Mouse (Mus musculus): ENCODE data around the gene Tsn. TPM values are rescaled to one million over a fixed set of nuclear protein-coding genes. Genes with fewer than 3 reads are reported as not detected.

Gene Tsn
- polyA plus RNA-seq, 1 experiment from 2014 or later, result 368 TPM

DNA sequence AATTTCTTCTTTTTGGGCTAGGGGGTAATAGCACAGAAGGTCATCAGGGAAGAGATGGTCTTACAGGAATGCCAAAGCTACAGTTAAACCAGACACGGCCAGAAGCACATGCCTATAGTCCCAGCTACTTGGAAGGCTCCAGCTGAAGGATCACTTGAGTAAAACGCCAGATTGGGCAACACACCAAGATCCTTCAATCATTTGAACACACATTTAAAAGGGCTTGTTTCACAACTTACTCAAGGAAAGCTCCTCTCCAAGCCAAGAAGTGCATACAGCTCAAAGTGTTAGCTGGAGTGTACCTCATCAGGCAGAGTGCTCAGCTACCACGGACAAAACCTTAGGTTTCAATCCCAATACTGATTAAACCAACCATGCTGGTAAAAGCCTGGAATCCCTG lies 14.9 kb downstream of the Tsn start:
- no peaks in the 10 kb centered on the region for H3K4me1 ChIP-seq (replicated peaks)
- no peak overlapping the region for H3K27ac ChIP-seq
- 92% methylated on average over 3 of the region's 3 CpGs for WGBS
- no peaks in the 10 kb centered on the region for H3K9me3 ChIP-seq
- H3K27me3 ChIP-seq (ENCODE audit: insufficient read depth, poor library complexity, severe bottlenecking), result no peaks in the 10 kb centered on the region
- peaks cover 77% of the 10 kb centered on the region for H3K36me3 ChIP-seq
- no peak overlapping the region for H3K4me3 ChIP-seq
- no peak for DNase-seq (ENCODE audit: low spot score)

GRCm38 (mm10) chr1:118294826-118295225 lies 16.7 kb downstream of the Tsn start:
- Histone ChIP-seq H3K4me1 (replicated peaks) (no peaks in the 10 kb centered on the region), H3K4me3 (no peak overlapping the region), H3K9me3 (no peaks in the 10 kb centered on the region), H3K27me3 (ENCODE audit: insufficient read depth, poor library complexity, severe bottlenecking) (no peaks in the 10 kb centered on the region), H3K27ac (no peak overlapping the region), H3K36me3 (peaks cover 58% of the 10 kb centered on the region)
- 87% methylated on average over 5 of the region's 5 CpGs for WGBS
- DNase-seq (ENCODE audit: low spot score), result no peak

DNA sequence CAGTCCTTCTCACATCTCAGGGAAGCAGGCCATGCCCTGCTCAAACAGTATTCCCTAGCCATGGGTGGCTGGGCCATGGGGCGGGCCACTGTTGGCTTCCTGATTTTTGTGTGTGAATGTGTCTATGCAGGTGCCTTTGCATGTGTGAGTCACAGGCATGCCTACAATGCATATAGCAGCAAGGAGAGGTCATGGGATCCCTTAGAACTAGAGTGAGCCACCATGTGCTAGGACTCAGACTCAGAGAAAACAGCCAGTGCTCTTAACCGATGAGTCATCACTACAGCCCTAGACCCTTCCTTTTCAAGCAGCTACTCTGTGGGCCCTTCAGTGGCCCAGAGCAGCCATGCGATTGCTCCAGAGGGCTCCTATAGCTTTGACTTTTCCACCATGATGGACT lies 17.3 kb downstream of the Tsn start:
- Histone ChIP-seq H3K9me3 (no peaks in the 10 kb centered on the region), H3K4me1 (replicated peaks) (no peaks in the 10 kb centered on the region), H3K27ac (no peak overlapping the region), H3K4me3 (no peak overlapping the region), H3K27me3 (ENCODE audit: insufficient read depth, poor library complexity, severe bottlenecking) (no peaks in the 10 kb centered on the region), H3K36me3 (peaks cover 52% of the 10 kb centered on the region)
- no peak for DNase-seq (ENCODE audit: low spot score)
- WGBS, result 97% methylated on average over 3 of the region's 3 CpGs

DNA sequence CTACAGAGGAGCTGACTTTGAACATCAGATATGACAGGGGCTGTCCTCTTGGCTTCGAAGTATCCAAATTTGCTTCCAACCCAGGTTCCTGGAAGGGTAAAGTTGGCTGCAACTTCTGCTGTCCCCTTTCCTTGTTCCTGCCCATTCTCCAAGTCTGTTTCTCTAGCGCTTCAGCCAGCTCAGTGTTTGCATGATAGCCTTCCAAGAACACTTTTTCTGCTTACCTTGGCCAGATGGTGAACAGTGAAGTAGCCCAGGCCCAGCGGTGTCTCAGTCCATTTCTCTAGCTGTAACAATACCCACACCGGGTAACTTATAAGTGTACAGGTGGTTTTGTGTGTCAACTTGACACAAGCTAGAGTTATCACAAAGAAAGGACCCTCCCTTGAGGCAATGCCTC lies 19.2 kb downstream of the Tsn start:
- Histone ChIP-seq H3K36me3 (peaks cover 33% of the 10 kb centered on the region), H3K4me1 (replicated peaks) (no peaks in the 10 kb centered on the region), H3K9me3 (no peaks in the 10 kb centered on the region), H3K4me3 (no peak overlapping the region), H3K27me3 (ENCODE audit: insufficient read depth, poor library complexity, severe bottlenecking) (no peaks in the 10 kb centered on the region), H3K27ac (no peak overlapping the region)
- WGBS, result 89% methylated on average over 4 of the region's 4 CpGs
- DNase-seq (ENCODE audit: low spot score), result no peak

GRCm38 (mm10) chr1:118275139-118275538 lies 36.4 kb downstream of the Tsn start:
- Histone ChIP-seq H3K27me3 (ENCODE audit: insufficient read depth, poor library complexity, severe bottlenecking) (no peaks in the 10 kb centered on the region), H3K4me1 (replicated peaks) (no peaks in the 10 kb centered on the region), H3K36me3 (no peaks in the 10 kb centered on the region), H3K4me3 (no peak overlapping the region), H3K9me3 (no peaks in the 10 kb centered on the region), H3K27ac (no peak overlapping the region)
- WGBS, result 19% methylated on average over 2 of the region's 2 CpGs
- DNase-seq (ENCODE audit: low spot score), result no peak

DNA sequence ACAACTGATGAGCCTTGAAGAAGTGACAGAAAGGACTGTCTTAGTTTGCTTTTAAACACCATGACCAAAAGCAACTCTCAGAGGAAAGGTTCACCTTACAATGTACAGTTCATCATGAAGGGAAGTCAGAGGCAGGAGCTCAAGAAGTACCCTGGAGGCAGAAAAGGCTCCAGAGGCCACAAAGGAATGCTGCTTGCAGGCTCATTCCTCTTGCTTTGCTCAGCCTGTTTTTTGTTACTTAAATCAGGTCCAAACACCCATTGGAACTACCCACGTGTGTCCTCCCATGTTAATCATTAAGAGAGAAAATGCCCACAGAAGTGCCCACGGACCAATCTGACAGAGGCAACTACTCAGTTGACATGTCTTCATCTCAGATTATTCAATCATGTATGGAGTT lies 59.6 kb downstream of the Tsn start:
- DNase-seq (ENCODE audit: low spot score), result no peak
- no peak overlapping the region for H3K27ac ChIP-seq
- 48% methylated on average over 2 of the region's 2 CpGs for WGBS
- no peaks in the 10 kb centered on the region for H3K36me3 ChIP-seq
- no peaks in the 10 kb centered on the region for H3K27me3 ChIP-seq (ENCODE audit: insufficient read depth, poor library complexity, severe bottlenecking)
- H3K4me3 ChIP-seq, result no peak overlapping the region
- no peaks in the 10 kb centered on the region; the same call in 1 of the 2 replicates for H3K9me3 ChIP-seq
- H3K4me1 ChIP-seq (replicated peaks), result no peaks in the 10 kb centered on the region

Other genes starting within 250 kb of the Tsn start
- 0.06 and 0.20 TPM in 2 replicates for gene Gm29106, start 135.2 kb downstream of the Tsn start, polyA plus RNA-seq (2016; fragmentation: Nextera tagmentation; extraction: Ambion mirVana)
- gene Nifk, start 10.1 kb upstream of the Tsn start, polyA plus RNA-seq (2016; fragmentation: Nextera tagmentation; extraction: Ambion mirVana), result 83.1 and 95.5 TPM in 2 replicates
- 95.3 and 97.6 TPM in 2 replicates for gene Clasp1, start 77.3 kb upstream of the Tsn start, polyA plus RNA-seq (2016; fragmentation: Nextera tagmentation; extraction: Ambion mirVana)

All from hindbrain, embryonic 10.5 days (tissue).